Mouse (Mus musculus) intestine, postnatal 0 days (tissue): Measurements from ENCODE around the gene Hif1an. TPM values are rescaled to one million over a fixed set of nuclear protein-coding genes. Genes with fewer than 3 reads are reported as not detected.

Experiments used
- ATAC-seq: fragments of 200-750 bp; cut with Nextera tagmentation; 2 replicates; pipeline ENCODE4 v1.8.0; 2017; ENCODE audit warnings: mild to moderate bottlenecking, moderate TSS enrichment, moderate library complexity
- H3K27ac ChIP-seq: fragments of 300-500 bp; sonication (generic); 2 replicates; pipeline ENCODE4 v1.5.1; 2014; ENCODE audit warnings: mild to moderate bottlenecking, low read depth, low read length, moderate library complexity
- H3K27me3 ChIP-seq: fragments of 300-500 bp; sonication (generic); replicated peaks from 2 replicates; pipeline ENCODE4 v1.6.1; 2014; ENCODE audit warnings: low read length, mixed read lengths; ENCODE audit not compliant: control insufficient read depth, insufficient read depth
- H3K36me3 ChIP-seq: fragments of 300-500 bp; sonication (generic); 2 replicates; pipeline ENCODE4 v1.6.1; 2014; ENCODE audit warnings: mild to moderate bottlenecking, moderate library complexity; ENCODE audit not compliant: control insufficient read depth, insufficient read depth
- H3K4me1 ChIP-seq: fragments of 300-500 bp; sonication (generic); replicated peaks from 2 replicates; pipeline ENCODE4 v1.6.1; 2014; ENCODE audit warnings: antibody characterized with exemption, low read length, mixed read lengths; ENCODE audit not compliant: control insufficient read depth, insufficient read depth
- H3K4me2 ChIP-seq: fragments of 300-500 bp; sonication (generic); replicated peaks from 2 replicates; pipeline ENCODE4 v1.6.1; 2014; ENCODE audit warnings: low read depth, mild to moderate bottlenecking, moderate library complexity
- H3K4me3 ChIP-seq: fragments of 300-500 bp; sonication (generic); 2 replicates; pipeline ENCODE4 v1.5.1; 2014; ENCODE audit warnings: low read depth, low read length
- H3K9ac ChIP-seq: fragments of 300-500 bp; sonication (generic); 2 replicates; pipeline ENCODE4 v1.6.1; 2014; ENCODE audit warnings: mild to moderate bottlenecking, low read depth, low read length
- H3K9me3 ChIP-seq: fragments of 300-500 bp; sonication (generic); 2 replicates; pipeline ENCODE4 v1.6.1; 2016; ENCODE audit warnings: mixed run types; ENCODE audit not compliant: control insufficient read depth
- CTCF ChIP-seq: sonication (generic); IDR thresholded peaks from 2 replicates; pipeline ENCODE4 v1.5.1; 2016; ENCODE audit warnings: low read depth, mild to moderate bottlenecking, control low read depth, antibody characterized with exemption, moderate library complexity
- WGBS: fragments of 180-500 bp; shearing (Covaris S2); extraction: QIAGEN DNeasy Blood & Tissue Kit; methylation state at CpG from one replicate; pipeline ENCODE4 v1.1.7; 2014; 5-methylcytosine and 5-hydroxymethylcytosine counted together
- polyA plus RNA-seq: library from polyadenylated mRNA; unstranded; fragments of >200 nt; fragmentation: Nextera tagmentation; extraction: Ambion mirVana; gene quantifications from 2 replicates; pipeline ENCODE4 v1.2.1, GENCODE M21; 2015

Hif1an gene
- polyA plus RNA-seq, 1 experiment from 2014 or later, result 15.6 TPM

DNA sequence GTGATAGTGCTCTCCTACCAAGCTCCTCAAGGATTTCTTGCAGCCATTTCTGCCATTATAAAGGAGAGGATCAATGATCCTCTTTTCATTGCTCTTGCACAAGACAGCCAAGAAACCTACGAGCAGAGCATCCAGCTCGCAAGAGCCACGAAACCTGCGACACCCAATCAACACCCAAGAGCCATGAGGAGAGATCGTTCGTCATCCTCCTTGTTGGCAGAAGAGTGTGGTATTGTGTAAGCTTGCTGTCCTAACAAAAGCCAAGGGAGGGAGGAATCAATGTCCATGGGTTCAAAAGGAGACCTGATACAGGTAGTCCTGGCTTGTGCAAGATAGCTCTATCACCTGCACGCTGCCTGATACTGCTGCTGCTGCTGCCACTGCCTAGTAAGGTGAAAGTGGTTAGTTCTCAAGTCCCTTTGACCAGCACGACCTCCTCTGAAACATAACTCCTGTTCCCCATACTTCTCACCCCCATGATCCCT is 19.9 kb upstream of the Hif1an start:
- no peak for TF ChIP-seq CTCF
- Histone ChIP-seq H3K4me3 (no peak overlapping the region), H3K9me3 (peaks cover 9% of the 10 kb centered on the region; the same call in 1 of the 2 replicates), H3K4me2 (no peak overlapping the region), H3K4me1 (peaks cover 7% of the 10 kb centered on the region; the same call in 1 of the 2 replicates), H3K27ac (no peak overlapping the region), H3K27me3 (no peaks in the 10 kb centered on the region; the same call in 1 of the 2 replicates), H3K9ac (no peak overlapping the region), H3K36me3 (no peaks in the 10 kb centered on the region)
- ATAC-seq, result no peak
- WGBS, result 81% methylated on average over 8 of the region's 8 CpGs

- H3K4me2 ChIP-seq, result peak overlapping the region; percentile 85; the same call in 1 of the 2 replicates
- WGBS, result 61% methylated on average over 10 of the region's 10 CpGs
- no peak overlapping the region for H3K4me3 ChIP-seq
- H3K36me3 ChIP-seq, result peaks cover 14% of the 10 kb centered on the region
- H3K27ac ChIP-seq, result no peak overlapping the region
- no peaks in the 10 kb centered on the region; the same call in 1 of the 2 replicates for H3K27me3 ChIP-seq
- ATAC-seq, result no peak
- H3K9ac ChIP-seq, result no peak overlapping the region
- H3K9me3 ChIP-seq, result peaks cover 9% of the 10 kb centered on the region; the same call in 1 of the 2 replicates
- TF ChIP-seq CTCF, result no peak
- peaks cover 7% of the 10 kb centered on the region; the same call in 1 of the 2 replicates for H3K4me1 ChIP-seq
Measured at GRCm38 (mm10) chr19:44544372-44544771, 18.3 kb upstream of the Hif1an start.

DNA sequence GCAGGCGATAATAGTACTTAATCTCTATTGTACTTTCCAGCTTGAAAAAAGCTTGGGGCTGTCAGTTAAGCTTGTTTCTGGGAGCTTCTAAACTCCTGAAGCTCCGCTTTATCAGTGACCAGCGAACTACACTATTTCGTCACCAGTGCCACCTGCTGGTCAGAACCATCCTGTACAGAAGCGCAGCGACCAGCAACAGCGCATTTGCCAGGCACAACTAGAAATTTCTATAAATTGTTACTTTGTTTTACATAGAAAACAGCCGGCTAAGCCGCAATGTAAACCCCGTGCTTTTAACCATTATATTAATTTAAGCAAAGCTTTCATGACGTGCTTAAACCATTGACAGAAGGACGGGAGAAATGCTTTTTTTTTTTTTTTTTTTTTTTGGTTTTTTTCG is 17.9 kb upstream of the Hif1an start:
- peak overlapping the region; percentile 43 for H3K4me3 ChIP-seq

GRCm38 (mm10) chr19:44545321-44546041 is 17.2 kb upstream of the Hif1an start, which contains the start of gene Sec31b:
Sec31b (minus strand) TSS chr19:44545864.
- Histone ChIP-seq H3K4me3 (peak within 1 kb of the TSS; percentile 43), H3K4me1 (peaks cover 7% of the 10 kb centered on the region; the same call in 1 of the 2 replicates), H3K4me2 (peak within 1 kb of the TSS; percentile 85), H3K36me3 (peaks cover 26% of the 10 kb centered on the region), H3K27me3 (no peaks in the 10 kb centered on the region; the same call in 1 of the 2 replicates), H3K9ac (0 out of 2 replicates have a peak within 1 kb of the TSS, but pooled peaks have one; percentile 40), H3K27ac (no peak within 1 kb of the TSS), H3K9me3 (peaks cover 5% of the 10 kb centered on the region; the same call in 1 of the 2 replicates)
- TF ChIP-seq CTCF, result no peak
- peak; percentile 37 for ATAC-seq
- 2% methylated on average over 47 of the region's 47 CpGs for WGBS

More for the DNA sequence above, 17.9 kb upstream of the Hif1an start:
- TF ChIP-seq CTCF, result peak; percentile 82
- Histone ChIP-seq H3K4me2 (peak overlapping the region; percentile 85), H3K36me3 (peaks cover 19% of the 10 kb centered on the region), H3K9ac (0 out of 2 replicates have a peak overlapping the region, but pooled peaks have one; percentile 22), H3K27ac (no peak overlapping the region), H3K9me3 (peaks cover 9% of the 10 kb centered on the region; the same call in 1 of the 2 replicates), H3K4me1 (peaks cover 7% of the 10 kb centered on the region; the same call in 1 of the 2 replicates), H3K27me3 (no peaks in the 10 kb centered on the region; the same call in 1 of the 2 replicates)
- WGBS, result 4% methylated on average over 13 of the region's 13 CpGs
- no peak for ATAC-seq

- WGBS, result 96% methylated on average over 4 of the region's 4 CpGs
- no peak within 1 kb of the TSS for H3K27ac ChIP-seq
- peaks cover 48% of the 10 kb centered on the region for H3K36me3 ChIP-seq
- H3K4me1 ChIP-seq, result no peaks in the 10 kb centered on the region
- no peaks in the 10 kb centered on the region for H3K9me3 ChIP-seq
- H3K27me3 ChIP-seq, result no peaks in the 10 kb centered on the region
- H3K9ac ChIP-seq, result no peak within 1 kb of the TSS
- H3K4me3 ChIP-seq, result no peak within 1 kb of the TSS
- no peak within 1 kb of the TSS for H3K4me2 ChIP-seq
- no peak for ATAC-seq
- no peak for TF ChIP-seq CTCF
Measured at GRCm38 (mm10) chr19:44552731-44553130, 9.9 kb upstream of the Hif1an start, which contains the start of gene Gm20538. Gm20538 (minus strand) TSS chr19:44552831.

DNA sequence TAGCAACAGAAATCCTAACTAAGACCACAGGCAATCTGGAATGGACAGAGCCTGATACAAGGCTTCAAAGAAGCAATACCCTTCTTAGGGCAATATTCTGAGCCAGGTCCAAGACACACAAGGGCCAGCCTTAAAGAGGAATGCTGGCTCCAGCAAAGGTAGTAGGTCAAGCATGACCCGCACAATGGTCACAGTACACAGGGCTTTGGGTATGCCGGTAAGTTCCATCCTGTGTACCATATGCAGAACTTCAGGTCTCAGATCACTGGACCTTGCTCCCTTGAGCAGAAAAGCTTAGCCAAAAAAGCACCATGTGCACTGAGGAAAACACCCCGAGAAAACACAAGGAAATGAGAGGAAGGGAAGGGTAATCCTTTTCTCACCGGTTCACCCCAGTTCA is 9.4 kb upstream of the Hif1an start:
- no peak for TF ChIP-seq CTCF
- WGBS, result 91% methylated on average over 4 of the region's 4 CpGs
- Histone ChIP-seq H3K4me2 (no peak overlapping the region), H3K9me3 (no peaks in the 10 kb centered on the region), H3K36me3 (peaks cover 43% of the 10 kb centered on the region), H3K4me3 (no peak overlapping the region), H3K9ac (no peak overlapping the region), H3K27me3 (no peaks in the 10 kb centered on the region), H3K27ac (no peak overlapping the region), H3K4me1 (no peaks in the 10 kb centered on the region)
- no peak for ATAC-seq
